Mouse (Mus musculus) thymus, adult 2 months (tissue): ENCODE measurements around the gene Zer1. TPM values are rescaled to one million over a fixed set of nuclear protein-coding genes. Genes with fewer than 3 reads are reported as not detected.

ENCODE experiments used
- DNase-seq: peaks from one replicate; pipeline ENCODE4 v3.0.0; 2021
- H3K27ac ChIP-seq: fragments of 200-500 bp; 2 replicates; pipeline ENCODE4 v1.5.1; 2012; ENCODE audit warnings: low read length, control low read depth; ENCODE audit not compliant: control insufficient read depth, insufficient read depth
- H3K27me3 ChIP-seq: fragments of 200-500 bp; 2 replicates; pipeline ENCODE4 v1.6.1; 2012; ENCODE audit warnings: mild to moderate bottlenecking, low read length, moderate library complexity, mixed read lengths; ENCODE audit not compliant: control insufficient read depth, insufficient read depth
- H3K36me3 ChIP-seq: fragments of 200-500 bp; 2 replicates; pipeline ENCODE4 v1.6.1; 2012; ENCODE audit warnings: mild to moderate bottlenecking, low read length, moderate library complexity; ENCODE audit not compliant: control insufficient read depth, insufficient read depth
- H3K4me1 ChIP-seq: fragments of 200-500 bp; replicated peaks from 2 replicates; pipeline ENCODE4 v1.6.1; 2012; ENCODE audit warnings: low read length; ENCODE audit not compliant: control insufficient read depth, insufficient read depth
- H3K4me3 ChIP-seq: fragments of 200-500 bp; 2 replicates; pipeline ENCODE4 v1.5.1; 2012; ENCODE audit warnings: mild to moderate bottlenecking, low read length, control low read depth, moderate library complexity; ENCODE audit not compliant: control insufficient read depth, insufficient read depth
- CTCF ChIP-seq: fragments of 200-500 bp; IDR thresholded peaks from 2 replicates; pipeline ENCODE4 v1.5.1; 2012; ENCODE audit warnings: mild to moderate bottlenecking, control low read depth, low read length, moderate library complexity, borderline replicate concordance; ENCODE audit not compliant: control insufficient read depth, poor library complexity, insufficient read depth; ENCODE audit errors: extremely low read depth
- POLR2A ChIP-seq: fragments of 200-500 bp; IDR thresholded peaks from 2 replicates; pipeline ENCODE4 v1.6.1; 2012; ENCODE audit warnings: mild to moderate bottlenecking, low read length, control low read depth, moderate library complexity; ENCODE audit not compliant: control insufficient read depth, poor library complexity, insufficient read depth; ENCODE audit errors: extremely low read depth
- WGBS: fragments of 180-500 bp; shearing (Covaris S2); methylation state at CpG from one replicate; pipeline ENCODE4 v1.1.7; 2018; 5-methylcytosine and 5-hydroxymethylcytosine counted together
- polyA plus RNA-seq: library from polyadenylated mRNA; depleted of rRNA; stranded (reverse); fragments of >200 nt; gene quantifications from 2 replicates; pipeline ENCODE4 v1.2.3, GENCODE M21; 2012

Zer1 gene
- polyA plus RNA-seq, 1 experiment, result 140 TPM

GRCm38 (mm10) chr2:30078349-30078712 is 46.1 kb downstream of the Zer1 start:
- Histone ChIP-seq H3K27me3 (no peaks in the 10 kb centered on the region), H3K4me1 (peaks cover 14% of the 10 kb centered on the region), H3K4me3 (no peak overlapping the region), H3K27ac (peak overlapping the region; percentile 21; the same call in 1 of the 2 replicates), H3K36me3 (no peaks in the 10 kb centered on the region)
- no peak for DNase-seq
- TF ChIP-seq POLR2A (no peak), CTCF (peak; percentile 37; the same call in 1 of the 2 replicates)
- WGBS, result 28% methylated on average over 10 of the region's 10 CpGs

- Histone ChIP-seq H3K4me1 (peaks cover 14% of the 10 kb centered on the region), H3K27me3 (no peaks in the 10 kb centered on the region), H3K4me3 (peak within 1 kb of the TSS; percentile 61), H3K27ac (peak within 1 kb of the TSS; percentile 21; the same call in 1 of the 2 replicates), H3K36me3 (no peaks in the 10 kb centered on the region)
- under 1% methylated on average over 53 of the region's 53 CpGs for WGBS
- TF ChIP-seq CTCF, result peak; percentile 100
- TF ChIP-seq POLR2A, result peak; percentile 35; the same call in 1 of the 2 replicates
- DNase-seq, result peak; percentile 77
These were observed 46.7 kb downstream of the Zer1 start, which contains the start of gene Pkn3 for GRCm38 (mm10) chr2:30077502-30078348. Pkn3 (plus strand) TSS chr2:30077684.

GRCm38 (mm10) chr2:30076959-30077358 is 47.4 kb downstream of the Zer1 start:
- WGBS, result 70% methylated on average over 6 of the region's 6 CpGs
- Histone ChIP-seq H3K27ac (no peak overlapping the region), H3K36me3 (no peaks in the 10 kb centered on the region), H3K4me3 (no peak overlapping the region), H3K27me3 (no peaks in the 10 kb centered on the region), H3K4me1 (peaks cover 14% of the 10 kb centered on the region)
- DNase-seq, result no peak
- TF ChIP-seq POLR2A, result no peak
- no peak for TF ChIP-seq CTCF

GRCm38 (mm10) chr2:30076439-30076838 is 47.9 kb downstream of the Zer1 start:
- no peak for DNase-seq
- no peak for TF ChIP-seq POLR2A
- TF ChIP-seq CTCF, result no peak
- Histone ChIP-seq H3K4me1 (peaks cover 14% of the 10 kb centered on the region), H3K36me3 (no peaks in the 10 kb centered on the region), H3K27me3 (no peaks in the 10 kb centered on the region), H3K27ac (no peak overlapping the region), H3K4me3 (no peak overlapping the region)
- 95% methylated on average over 9 of the region's 9 CpGs for WGBS

GRCm38 (mm10) chr2:30075625-30076024 is 48.8 kb downstream of the Zer1 start:
- no peaks in the 10 kb centered on the region for H3K27me3 ChIP-seq
- no peak overlapping the region for H3K4me3 ChIP-seq
- 91% methylated on average over 3 of the region's 3 CpGs for WGBS
- no peak overlapping the region for H3K27ac ChIP-seq
- DNase-seq, result no peak
- TF ChIP-seq CTCF (no peak), POLR2A (no peak)
- H3K36me3 ChIP-seq, result peaks cover 2% of the 10 kb centered on the region; the same call in 1 of the 2 replicates
- H3K4me1 ChIP-seq, result peaks cover 14% of the 10 kb centered on the region

- no peak for TF ChIP-seq CTCF
- TF ChIP-seq POLR2A, result no peak
- peaks cover 22% of the 10 kb centered on the region for H3K36me3 ChIP-seq
- no peak for DNase-seq
- H3K4me1 ChIP-seq, result peaks cover 4% of the 10 kb centered on the region; the same call in 1 of the 2 replicates
- WGBS, result 90% methylated on average over 3 of the region's 3 CpGs
- H3K4me3 ChIP-seq, result no peak overlapping the region
- H3K27ac ChIP-seq, result no peak overlapping the region
- no peaks in the 10 kb centered on the region for H3K27me3 ChIP-seq
These were observed 51.1 kb downstream of the Zer1 start for GRCm38 (mm10) chr2:30073285-30073684.

GRCm38 (mm10) chr2:30072875-30073274 is 51.5 kb downstream of the Zer1 start:
- Histone ChIP-seq H3K27ac (no peak overlapping the region), H3K4me3 (no peak overlapping the region), H3K27me3 (no peaks in the 10 kb centered on the region), H3K4me1 (peaks cover 4% of the 10 kb centered on the region; the same call in 1 of the 2 replicates), H3K36me3 (peaks cover 22% of the 10 kb centered on the region)
- TF ChIP-seq CTCF, result no peak
- TF ChIP-seq POLR2A, result no peak
- DNase-seq, result no peak
- 95% methylated on average over 7 of the region's 7 CpGs for WGBS
